Mouse (Mus musculus): Measurements from ENCODE around the gene Neu3. TPM values are rescaled to one million over a fixed set of nuclear protein-coding genes. Genes with fewer than 3 reads are reported as not detected.
A peak's percentile ranks its signal among the peaks of the same experiment; 100 is the strongest.

Gene Neu3
- 1 to 10 TPM; 4.0 to 4.3 TPM for total RNA-seq (2021)

DNA sequence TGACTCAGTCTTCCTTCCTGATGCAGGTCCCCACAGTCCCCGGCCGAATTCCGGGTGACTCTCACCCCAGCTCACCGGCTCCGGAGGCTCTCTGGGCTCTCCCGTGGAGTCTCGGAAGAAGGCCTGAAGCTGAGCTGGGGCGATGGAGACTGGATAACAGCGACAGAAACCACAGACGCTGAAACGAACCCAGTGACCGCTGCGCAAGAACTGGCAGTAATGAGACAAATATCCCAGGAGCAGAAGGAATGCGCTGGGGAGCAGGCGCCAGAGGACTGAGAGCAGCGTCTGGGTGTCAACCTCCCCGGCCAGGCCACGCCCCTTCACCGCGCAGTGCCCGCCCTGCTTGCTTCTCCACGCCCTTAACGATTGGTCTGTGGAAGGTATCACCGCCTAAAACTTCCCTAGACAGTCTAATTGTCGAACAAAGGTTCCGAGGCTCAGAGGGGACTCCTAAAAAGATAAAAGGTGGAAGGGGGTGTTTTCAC is at the start of gene Neu3:
Gene Neu3, minus strand, starts transcription at position 335 of the 488 bp plus-strand sequence.
- DNase-seq = peak; percentile 96
- intact Hi-C loops (cut with DNase I) = loop anchor here (5.0 kb wide), 1 partner anchor 34 kb away; the partner anchor contains the start of gene Spcs2

DNA sequence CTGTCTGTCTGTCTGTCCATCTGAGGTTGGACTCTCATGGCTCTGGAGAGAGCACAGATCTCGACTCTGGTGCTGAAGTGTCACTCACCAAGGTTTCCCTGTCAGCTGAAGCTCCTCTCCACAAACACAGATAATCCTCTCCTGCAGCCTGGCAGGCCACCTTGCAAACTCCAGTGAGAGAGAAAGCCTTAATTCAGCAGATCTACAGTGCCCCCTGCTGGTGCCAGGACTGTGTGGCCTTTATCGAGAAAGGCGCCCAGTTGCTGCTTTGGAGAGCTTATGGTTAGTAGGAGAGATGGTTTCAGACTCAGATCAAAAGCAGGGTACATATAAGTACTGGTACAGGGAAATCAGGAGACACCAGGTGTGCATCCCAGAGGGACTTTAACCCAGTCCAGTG is 48.1 kb upstream of the Neu3 start:
- DNase-seq = peak; percentile 85 to 91
- intact Hi-C loops (cut with DNase I) = loop anchor here (1.0 to 5.0 kb wide), 5 partner anchors 64 to 374 kb away; no protein-coding TSS in a partner anchor

GRCm38 (mm10) chr7:99875891-99876290 is 47.7 kb upstream of the Neu3 start:
- DNase-seq = no peak
- intact Hi-C loops (cut with DNase I) = loop anchor here (1.0 to 5.0 kb wide), 5 partner anchors 63 to 374 kb away; no protein-coding TSS in a partner anchor

GRCm38 (mm10) chr7:99873965-99874364 is 45.7 kb upstream of the Neu3 start:
- intact Hi-C loops (cut with DNase I) = no loop called here
- DNase-seq = no peak

GRCm38 (mm10) chr7:99869296-99869695 is 41.1 kb upstream of the Neu3 start:
- intact Hi-C loops (cut with DNase I) = no loop called here
- no peak for DNase-seq

- intact Hi-C loops (cut with DNase I) = no loop called here
- DNase-seq = peak in 1 of 2 experiments; percentile 23
These were observed 37.0 kb upstream of the Neu3 start for GRCm38 (mm10) chr7:99865219-99865618.

DNA sequence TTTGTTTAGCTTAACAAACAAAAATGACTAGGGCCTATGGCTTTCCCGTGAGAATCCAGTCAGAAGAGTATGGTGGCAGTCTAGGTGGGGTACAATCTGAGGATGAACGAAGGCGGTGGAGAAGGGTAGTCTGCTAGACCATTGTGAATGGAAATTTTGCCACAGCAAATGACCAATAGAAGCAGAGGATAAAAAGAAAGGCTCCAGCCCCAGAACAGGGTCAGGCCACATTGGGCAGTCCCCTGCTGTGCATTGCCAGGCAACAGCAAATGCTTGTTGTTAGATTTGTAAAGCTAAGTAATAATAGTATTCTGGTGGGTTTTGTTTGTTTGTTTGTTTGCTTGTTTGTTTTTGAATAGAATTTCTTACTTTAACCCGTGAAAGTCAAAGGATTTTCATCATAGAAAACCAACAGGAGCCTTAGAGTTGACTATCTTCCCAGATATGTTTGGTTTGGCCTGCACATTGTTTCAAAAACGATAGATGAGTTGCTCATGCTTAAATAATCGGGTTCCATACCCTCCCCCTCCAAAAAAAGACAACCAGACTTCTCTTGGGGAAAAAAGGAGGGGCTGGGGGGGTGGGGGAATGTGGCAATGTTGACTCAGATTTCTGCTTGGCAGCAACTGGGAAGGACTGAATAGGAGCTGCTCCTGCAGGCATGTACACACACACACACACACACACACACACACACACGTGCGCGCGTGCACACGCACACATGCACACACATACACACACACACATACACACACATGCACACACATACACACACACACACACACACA is 36.2 kb upstream of the Neu3 start:
- DNase-seq = no peak
- intact Hi-C loops (cut with DNase I) = loop anchor here (5.0 kb wide), 1 partner anchor 37 kb away; the partner anchor contains the start of gene Neu3

- intact Hi-C loops (cut with DNase I) = loop anchor here (5.0 kb wide), 1 partner anchor 36 kb away; the partner anchor contains the start of gene Neu3
These were observed 35.1 kb upstream of the Neu3 start, which contains the start of gene Spcs2 for GRCm38 (mm10) chr7:99863362-99863761. Spcs2 (minus strand) TSS chr7:99863462.

GRCm38 (mm10) chr7:99858813-99859585 is 30.8 kb upstream of the Neu3 start, which contains the start of gene Xrra1:
Xrra1 (plus strand) TSS chr7:99859116.
- intact Hi-C loops (cut with DNase I) = no loop called here
- peak; percentile 98 for DNase-seq

More at GRCm38 (mm10) chr7:99863362-99863761, 35.1 kb upstream of the Neu3 start, which contains the start of gene Spcs2:
- no peak for DNase-seq

GRCm38 (mm10) chr7:99858175-99858812 is 30.1 kb upstream of the Neu3 start:
- DNase-seq = no peak
- intact Hi-C loops (cut with DNase I) = no loop called here

DNA sequence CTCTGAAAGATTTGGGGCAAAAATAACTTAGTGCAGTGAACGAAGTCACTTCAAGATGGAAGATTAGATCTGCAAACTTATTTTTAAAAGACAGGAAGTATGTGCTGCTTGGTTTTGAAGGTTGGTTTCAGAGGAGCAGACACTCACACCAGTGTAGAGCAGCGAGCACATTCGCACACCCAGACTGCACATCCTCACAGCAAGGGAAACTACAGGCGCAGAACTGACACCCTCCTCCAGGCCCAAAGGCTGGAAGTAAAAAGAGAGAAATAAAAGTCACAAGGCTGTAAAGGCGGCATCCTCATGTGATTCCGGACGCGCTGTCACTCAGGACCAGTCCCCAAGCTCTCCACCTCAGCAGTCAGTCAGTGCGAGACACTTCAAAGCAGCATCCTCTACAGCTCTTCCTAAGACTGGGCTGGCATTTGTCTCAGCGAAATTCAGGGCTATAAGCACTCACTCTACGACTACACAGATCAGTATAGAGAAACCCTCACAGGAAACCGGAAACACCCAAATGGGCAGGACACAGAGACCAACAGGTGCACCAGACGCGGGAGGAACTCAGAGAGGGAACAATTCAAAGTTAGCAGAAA is 28.1 kb upstream of the Neu3 start:
- intact Hi-C loops (cut with DNase I) = no loop called here
- no peak for DNase-seq

DNA sequence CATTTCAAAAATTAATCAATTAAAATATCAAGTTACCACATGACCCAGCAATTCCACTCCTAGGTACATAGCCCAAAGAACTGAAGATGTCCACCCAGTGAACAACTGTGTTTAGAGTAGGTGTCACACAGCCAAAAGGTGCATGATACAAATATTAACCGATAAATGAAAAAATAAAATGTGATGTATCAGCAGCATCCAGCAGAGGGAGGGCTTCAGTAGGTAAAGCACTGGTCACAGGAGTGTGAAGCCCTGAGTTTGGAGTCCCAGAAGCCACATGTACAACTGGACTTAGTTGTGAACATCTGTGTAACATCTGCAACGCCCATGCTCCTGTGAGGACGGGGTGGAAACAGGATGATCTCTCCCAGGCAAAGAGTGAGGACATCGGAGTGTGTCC is 26.1 kb upstream of the Neu3 start:
- intact Hi-C loops (cut with DNase I) = no loop called here
- DNase-seq = no peak

- DNase-seq = no peak
- intact Hi-C loops (cut with DNase I) = no loop called here
These were observed 25.1 kb upstream of the Neu3 start for GRCm38 (mm10) chr7:99853350-99853749.

- intact Hi-C loops (cut with DNase I) = no loop called here
- DNase-seq = no peak
These were observed 23.4 kb upstream of the Neu3 start for GRCm38 (mm10) chr7:99851618-99852017.

DNA sequence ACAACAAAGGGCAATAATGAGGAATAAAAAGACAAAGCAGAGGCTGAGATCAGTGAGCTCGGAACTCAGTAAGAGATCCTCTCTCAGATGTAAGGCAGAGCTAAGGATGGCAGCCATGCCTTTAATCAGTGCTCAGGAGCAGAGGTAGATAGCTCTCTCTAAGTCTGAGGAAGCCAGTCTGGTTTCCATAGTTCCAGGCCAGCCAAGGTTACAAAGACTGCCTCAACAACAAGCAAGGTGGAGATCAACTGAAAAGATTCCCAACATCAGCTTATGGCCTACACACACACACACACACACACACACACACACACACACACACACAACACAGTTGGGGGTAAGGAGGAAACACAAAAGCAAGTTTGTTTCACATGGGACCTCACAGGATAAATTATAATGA is 22.9 kb upstream of the Neu3 start:
- intact Hi-C loops (cut with DNase I) = no loop called here
- no peak for DNase-seq

- intact Hi-C loops (cut with DNase I) = no loop called here
- DNase-seq = no peak
These were observed 22.3 kb upstream of the Neu3 start for GRCm38 (mm10) chr7:99850534-99850933.

DNA sequence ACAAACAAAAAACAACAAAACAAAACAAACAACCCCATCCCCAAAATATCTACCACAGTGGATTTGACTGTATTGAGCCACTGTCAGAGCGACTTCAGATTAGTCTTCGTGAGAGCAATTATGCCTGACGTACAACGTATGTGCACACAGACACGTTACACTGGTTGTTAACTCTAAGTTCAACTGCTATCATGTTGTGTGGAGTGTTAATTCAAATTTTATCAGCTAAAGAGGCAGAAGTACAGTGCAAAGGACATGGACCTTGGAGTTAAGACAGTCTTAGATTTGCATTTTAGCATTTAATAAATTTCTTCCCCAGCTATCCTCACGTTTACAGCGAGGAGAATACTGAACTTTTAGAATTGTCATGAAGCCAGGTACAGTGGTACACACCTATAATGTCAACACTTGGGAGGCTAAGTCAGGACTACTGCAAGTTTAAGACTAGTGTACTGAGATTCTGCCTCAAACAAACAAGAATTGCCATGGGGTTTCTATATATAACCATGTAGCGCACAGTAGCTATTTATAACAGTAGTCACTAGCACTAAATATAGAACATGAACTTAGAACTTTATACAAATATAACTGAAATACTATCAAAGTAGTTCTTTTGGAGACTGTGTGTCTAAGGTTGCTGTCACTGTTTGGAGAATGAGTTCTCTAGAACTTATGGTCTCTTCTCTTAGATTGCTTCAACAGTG is 17.5 kb upstream of the Neu3 start:
- DNase-seq = no peak

GRCm38 (mm10) chr7:99838241-99838640 is 10.0 kb upstream of the Neu3 start:
- no peak for DNase-seq
- intact Hi-C loops (cut with DNase I) = no loop called here

More for the DNA sequence above, 17.5 kb upstream of the Neu3 start:
- intact Hi-C loops (cut with DNase I) = no loop called here

- no peak for DNase-seq
- intact Hi-C loops (cut with DNase I) = no loop called here
These were observed 9.3 kb upstream of the Neu3 start for GRCm38 (mm10) chr7:99837358-99838071.

All from heart, postnatal 10 days (tissue).